Mouse (Mus musculus): Measurements from ENCODE around the gene Ttll7. TPM values are rescaled to one million over a fixed set of nuclear protein-coding genes. Genes with fewer than 3 reads are reported as not detected.

Gene Ttll7
- polyA plus RNA-seq, 1 experiment from 2014 or later: 1.6 TPM

GRCm38 (mm10) chr3:146964384-146964783, 112.2 kb downstream of the Ttll7 start:
- no peak overlapping the region for H3K27ac ChIP-seq
- no peak overlapping the region for H3K9ac ChIP-seq
- H3K27me3 ChIP-seq (replicated peaks): no peaks in the 10 kb centered on the region
- H3K4me3 ChIP-seq (replicated peaks): no peak overlapping the region
- no peak overlapping the region for H3K4me2 ChIP-seq (replicated peaks)
- 77% methylated on average over 3 of the region's 3 CpGs for WGBS
- H3K9me3 ChIP-seq: no peaks in the 10 kb centered on the region
- no peaks in the 10 kb centered on the region for H3K36me3 ChIP-seq
- no peak for ATAC-seq
- no peaks in the 10 kb centered on the region for H3K4me1 ChIP-seq (replicated peaks)

- Histone ChIP-seq H3K36me3 (no peaks in the 10 kb centered on the region), H3K9ac (no peak overlapping the region), H3K4me2 (replicated peaks) (no peak overlapping the region), H3K4me1 (replicated peaks) (no peaks in the 10 kb centered on the region), H3K27ac (no peak overlapping the region), H3K4me3 (replicated peaks) (no peak overlapping the region), H3K27me3 (replicated peaks) (no peaks in the 10 kb centered on the region), H3K9me3 (no peaks in the 10 kb centered on the region)
- 69% methylated on average over 7 of the region's 7 CpGs for WGBS
- ATAC-seq: no peak
Observed at GRCm38 (mm10) chr3:146967242-146967641, 115.1 kb downstream of the Ttll7 start.

- H3K9ac ChIP-seq: no peak overlapping the region
- H3K4me2 ChIP-seq (replicated peaks): no peak overlapping the region
- no peaks in the 10 kb centered on the region for H3K36me3 ChIP-seq
- WGBS: 71% methylated on average over 4 of the region's 4 CpGs
- no peaks in the 10 kb centered on the region for H3K4me1 ChIP-seq (replicated peaks)
- no peak overlapping the region for H3K4me3 ChIP-seq (replicated peaks)
- H3K27me3 ChIP-seq (replicated peaks): no peaks in the 10 kb centered on the region
- no peaks in the 10 kb centered on the region for H3K9me3 ChIP-seq
- ATAC-seq: no peak
- H3K27ac ChIP-seq: no peak overlapping the region
Observed at GRCm38 (mm10) chr3:146967834-146968233, 115.7 kb downstream of the Ttll7 start.

- no peak for ATAC-seq
- H3K4me1 ChIP-seq (replicated peaks): no peaks in the 10 kb centered on the region
- no peaks in the 10 kb centered on the region for H3K9me3 ChIP-seq
- H3K27ac ChIP-seq: no peak overlapping the region
- H3K27me3 ChIP-seq (replicated peaks): no peaks in the 10 kb centered on the region
- no peak overlapping the region for H3K9ac ChIP-seq
- H3K36me3 ChIP-seq: no peaks in the 10 kb centered on the region
- no peak overlapping the region for H3K4me3 ChIP-seq (replicated peaks)
- no peak overlapping the region for H3K4me2 ChIP-seq (replicated peaks)
- 83% methylated on average over 3 of the region's 3 CpGs for WGBS
Observed at GRCm38 (mm10) chr3:146978272-146978671, 126.1 kb downstream of the Ttll7 start.

- WGBS: 30% methylated on average over 26 of the region's 26 CpGs
- Histone ChIP-seq H3K36me3 (no peaks in the 10 kb centered on the region), H3K9ac (no peak overlapping the region), H3K4me1 (replicated peaks) (no peaks in the 10 kb centered on the region), H3K4me2 (replicated peaks) (peak overlapping the region; percentile 36), H3K9me3 (no peaks in the 10 kb centered on the region), H3K27me3 (replicated peaks) (no peaks in the 10 kb centered on the region), H3K4me3 (replicated peaks) (0 out of 2 replicates have a peak overlapping the region, but pooled peaks have one; percentile 6), H3K27ac (0 out of 2 replicates have a peak overlapping the region, but pooled peaks have one; percentile 6)
- ATAC-seq: peak; percentile 66; the same call in 1 of the 2 replicates
Observed at GRCm38 (mm10) chr3:146993834-146994669, 141.9 kb downstream of the Ttll7 start.

- H3K9me3 ChIP-seq: no peaks in the 10 kb centered on the region
- no peaks in the 10 kb centered on the region for H3K27me3 ChIP-seq (replicated peaks)
- no peaks in the 10 kb centered on the region for H3K36me3 ChIP-seq
- H3K4me3 ChIP-seq (replicated peaks): no peak overlapping the region
- H3K4me1 ChIP-seq (replicated peaks): no peaks in the 10 kb centered on the region
- WGBS: 66% methylated on average over 15 of the region's 15 CpGs
- H3K27ac ChIP-seq: no peak overlapping the region
- H3K4me2 ChIP-seq (replicated peaks): peak overlapping the region; percentile 36; the same call in 1 of the 2 replicates
- H3K9ac ChIP-seq: no peak overlapping the region
- no peak for ATAC-seq
Observed at GRCm38 (mm10) chr3:146994670-146995415, 142.7 kb downstream of the Ttll7 start.

- Histone ChIP-seq H3K27me3 (replicated peaks) (no peaks in the 10 kb centered on the region), H3K27ac (no peak overlapping the region), H3K9ac (no peak overlapping the region), H3K4me1 (replicated peaks) (no peaks in the 10 kb centered on the region), H3K9me3 (no peaks in the 10 kb centered on the region), H3K4me2 (replicated peaks) (no peak overlapping the region), H3K4me3 (replicated peaks) (no peak overlapping the region), H3K36me3 (no peaks in the 10 kb centered on the region)
- no peak for ATAC-seq
- 73% methylated on average over 2 of the region's 2 CpGs for WGBS
Observed at GRCm38 (mm10) chr3:146999148-146999547, 147.0 kb downstream of the Ttll7 start.

- no peaks in the 10 kb centered on the region for H3K36me3 ChIP-seq
- H3K27ac ChIP-seq: no peak overlapping the region
- ATAC-seq: no peak
- no peak overlapping the region for H3K4me3 ChIP-seq (replicated peaks)
- H3K4me2 ChIP-seq (replicated peaks): no peak overlapping the region
- H3K27me3 ChIP-seq (replicated peaks): no peaks in the 10 kb centered on the region
- H3K9ac ChIP-seq: no peak overlapping the region
- no peaks in the 10 kb centered on the region for H3K4me1 ChIP-seq (replicated peaks)
- H3K9me3 ChIP-seq: no peaks in the 10 kb centered on the region
- WGBS: 73% methylated on average over 3 of the region's 3 CpGs
Observed at GRCm38 (mm10) chr3:147000963-147001362, 148.8 kb downstream of the Ttll7 start.

GRCm38 (mm10) chr3:147001557-147001956, 149.4 kb downstream of the Ttll7 start:
- ATAC-seq: no peak
- Histone ChIP-seq H3K4me2 (replicated peaks) (no peak overlapping the region), H3K27me3 (replicated peaks) (no peaks in the 10 kb centered on the region), H3K9ac (no peak overlapping the region), H3K27ac (no peak overlapping the region), H3K36me3 (no peaks in the 10 kb centered on the region), H3K4me1 (replicated peaks) (no peaks in the 10 kb centered on the region), H3K9me3 (no peaks in the 10 kb centered on the region), H3K4me3 (replicated peaks) (no peak overlapping the region)
- 69% methylated on average over 3 of the region's 3 CpGs for WGBS

GRCm38 (mm10) chr3:147016506-147016905, 164.3 kb downstream of the Ttll7 start:
- Histone ChIP-seq H3K27ac (no peak overlapping the region), H3K36me3 (no peaks in the 10 kb centered on the region), H3K27me3 (replicated peaks) (no peaks in the 10 kb centered on the region), H3K9me3 (no peaks in the 10 kb centered on the region), H3K9ac (no peak overlapping the region), H3K4me2 (replicated peaks) (no peak overlapping the region), H3K4me1 (replicated peaks) (no peaks in the 10 kb centered on the region), H3K4me3 (replicated peaks) (no peak overlapping the region)
- no peak for ATAC-seq
- 90% methylated on average over 6 of the region's 6 CpGs for WGBS

GRCm38 (mm10) chr3:147019506-147019905, 167.3 kb downstream of the Ttll7 start:
- 64% methylated on average over 5 of the region's 5 CpGs for WGBS
- no peak overlapping the region for H3K4me3 ChIP-seq (replicated peaks)
- H3K9ac ChIP-seq: no peak overlapping the region
- H3K4me2 ChIP-seq (replicated peaks): no peak overlapping the region
- no peak for ATAC-seq
- no peaks in the 10 kb centered on the region for H3K36me3 ChIP-seq
- no peaks in the 10 kb centered on the region for H3K9me3 ChIP-seq
- no peaks in the 10 kb centered on the region for H3K27me3 ChIP-seq (replicated peaks)
- no peaks in the 10 kb centered on the region for H3K4me1 ChIP-seq (replicated peaks)
- H3K27ac ChIP-seq: no peak overlapping the region

GRCm38 (mm10) chr3:147026248-147026647, 174.1 kb downstream of the Ttll7 start:
- H3K4me3 ChIP-seq (replicated peaks): no peak overlapping the region
- no peak overlapping the region for H3K9ac ChIP-seq
- no peak for ATAC-seq
- no peak overlapping the region for H3K27ac ChIP-seq
- H3K4me1 ChIP-seq (replicated peaks): no peaks in the 10 kb centered on the region
- H3K9me3 ChIP-seq: no peaks in the 10 kb centered on the region
- 92% methylated on average over 5 of the region's 5 CpGs for WGBS
- no peaks in the 10 kb centered on the region for H3K36me3 ChIP-seq
- H3K27me3 ChIP-seq (replicated peaks): no peaks in the 10 kb centered on the region
- H3K4me2 ChIP-seq (replicated peaks): no peak overlapping the region
